Mouse (Mus musculus) heart, postnatal 10 days (tissue): ENCODE measurements at regions not wholly inside any gene's neighbourhood (a gene's known extent, or its start where the extent isn't known, plus 50 kb on each side); places are given as distances from the start of the nearest gene placed in this dataset.
A peak's percentile ranks its signal among the peaks of the same experiment; 100 is the strongest.

Experiments used
- DNase-seq, 2 experiments: peaks; one replicate each; pipeline ENCODE4 v3.0.0; 2021
- intact Hi-C: fragments of 180-260 bp; cut with DNase I; formaldehyde crosslinking; loops from one replicate; pipeline ENCODE4 v1.15.1; 2025

DNA sequence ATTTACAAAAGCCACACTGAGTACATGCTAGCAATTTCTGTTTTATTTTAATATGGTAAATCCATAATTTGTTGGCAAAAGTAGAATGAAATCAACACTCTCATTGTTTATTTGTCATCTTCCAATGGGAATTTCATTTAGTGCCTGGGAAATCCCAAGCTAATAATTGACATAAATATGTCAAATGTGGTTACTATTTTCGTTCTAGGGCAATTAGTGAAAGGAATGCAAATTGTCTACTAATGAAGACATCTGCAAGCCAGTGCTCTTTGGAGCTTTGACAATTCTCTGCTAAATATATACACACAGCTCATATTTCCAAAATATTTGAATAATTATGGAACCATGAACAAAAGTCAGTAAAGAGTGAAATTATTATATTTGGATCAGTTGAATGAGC is 134.8 kb upstream of the 4933436I01Rik start:
- intact Hi-C loops, result no loop called here
- DNase-seq, result no peak

DNA sequence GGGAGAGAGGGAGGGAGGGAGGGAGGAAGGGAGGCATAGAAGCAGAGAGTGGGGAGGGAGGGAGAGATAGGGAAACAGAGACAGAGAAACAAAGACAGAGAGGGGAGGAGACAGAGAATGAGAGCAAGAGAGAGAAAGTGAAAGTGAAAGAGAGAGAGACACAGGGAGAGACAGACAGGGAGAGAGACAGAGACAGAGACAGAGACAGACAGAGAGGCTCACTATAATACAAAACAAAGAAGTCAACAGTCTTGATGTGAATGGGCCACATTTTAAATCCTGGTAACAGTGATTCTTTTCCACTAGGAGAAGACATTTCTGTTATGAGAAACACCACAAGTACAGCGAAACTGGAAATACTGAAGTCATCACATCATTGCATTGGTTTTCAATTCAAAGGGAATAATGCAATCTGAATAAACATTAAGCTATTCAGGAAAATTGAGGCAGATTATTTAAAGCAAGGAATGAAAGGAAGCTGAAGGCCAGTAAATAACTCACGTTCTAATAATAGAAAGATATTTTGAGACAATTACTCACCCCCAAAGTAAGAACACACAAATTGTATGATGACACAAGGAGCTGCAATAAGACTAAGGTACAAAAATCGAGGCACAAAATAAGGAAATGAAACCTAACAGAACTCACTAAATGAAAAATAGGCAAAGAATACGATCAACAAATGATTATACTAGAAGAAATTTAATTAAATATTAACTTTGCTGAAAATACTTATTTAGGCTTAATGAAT is 122.9 kb upstream of the 4933436I01Rik start:
- intact Hi-C loops, result no loop called here
- peak in 1 of 2 experiments; percentile 2 for DNase-seq
